In the genomic region with DNA sequence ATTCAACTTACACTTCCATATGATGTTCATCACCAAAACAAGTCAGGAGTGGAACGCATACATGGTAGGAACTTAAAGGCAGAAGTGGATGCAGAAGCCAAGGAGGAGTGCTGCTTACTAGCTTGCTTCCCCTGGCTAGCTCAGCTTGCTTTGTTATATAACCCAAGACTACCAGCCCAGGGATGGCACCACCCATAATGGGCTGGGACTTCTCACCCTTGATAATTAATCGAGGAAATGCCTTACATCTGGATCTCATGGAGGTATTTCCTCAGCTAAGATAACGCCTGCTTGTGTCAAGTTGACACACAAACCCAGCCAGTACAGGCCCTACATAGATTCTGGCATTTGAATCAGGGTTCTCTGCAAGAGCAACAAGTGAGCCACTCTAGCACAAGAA, we compare ENCODE assay signal across 29 mouse cellular contexts. TPM values are rescaled to one million over a fixed set of nuclear protein-coding genes. Genes with fewer than 3 reads are reported as not detected.
A peak's percentile ranks its signal among the peaks of the same experiment; 100 is the strongest.
DNase-seq lines count a peak whose midpoint lies in the region; ATAC-seq and TF ChIP-seq lines count a peak whose summit lies in the region.
"Had no signal": no experiment of that assay in that cellular context is flagged by ENCODE, and none has a peak within 500 bp of the region (broad histone marks: within the 10 kb centered on the region; RNA-seq: fewer than 3 reads in every experiment).

No protein-coding gene starts in this region.

- DNase-seq in heart, adult 11 months: peak; percentile 95
- no peak for DNase-seq in heart, adult 9 months (ENCODE audit: low spot score in 2 of 2)
- DNase-seq in kidney, adult 2 months: peak; percentile 29
- DNase-seq in lung, postnatal 25 days (ENCODE audit: low spot score): peak; percentile 15
- DNase-seq in lung, adult 18-20 months: no peak
- peak; percentile 23 for DNase-seq in limb, embryonic 10.5 days (ENCODE audit: low spot score)
- DNase-seq: adrenal gland, adult 8-10 months; adrenal gland, postnatal 14 days; adrenal gland, postnatal 36 days; B cell, adult 2 months; cerebellum, adult 11-12 months; cerebellum, adult 2 months; cerebellum, adult 9-10 months; cerebellum, postnatal 10 days; cerebellum, postnatal 25 days; embryo, embryonic 11 days had no signal

- 84% methylated on average over 3 of the region's 3 CpGs for WGBS in kidney, adult 2 months
- WGBS in kidney, embryonic 14.5 days: 89% methylated on average over 3 of the region's 3 CpGs
- WGBS in limb, embryonic 10.5 days: 82% methylated on average over 3 of the region's 3 CpGs

- H3K9me3 ChIP-seq in kidney, embryonic 14.5 days (ENCODE audit: control insufficient read depth, low read length): no peaks in the 10 kb centered on the region
- H3K9me3 ChIP-seq in limb, embryonic 10.5 days (replicated peaks): peaks cover 2% of the 10 kb centered on the region; the same call in 1 of the 2 replicates
- H3K9me3 ChIP-seq: embryonic facial prominence, embryonic 15.5 days had no signal

- no peak for TF ChIP-seq CTCF in kidney, adult 2 months (conservative IDR thresholded peaks at IDR 0.05; ENCODE audit: insufficient read depth, insufficient read length, low read depth, low read length)

- no peak overlapping the region for H3K4me2 ChIP-seq in kidney, embryonic 14.5 days (replicated peaks; ENCODE audit: low read depth, low read length)
- H3K4me2 ChIP-seq: embryonic facial prominence, embryonic 13.5 days; embryonic facial prominence, embryonic 15.5 days; forebrain, embryonic 12.5 days had no signal

- H3K4me1 ChIP-seq in kidney, adult 2 months (ENCODE audit: control insufficient read depth, insufficient read depth, low read length): no peaks in the 10 kb centered on the region
- H3K4me1 ChIP-seq in kidney, embryonic 14.5 days (ENCODE audit: control insufficient read depth, insufficient read depth, low read length): no peaks in the 10 kb centered on the region
- H3K4me1 ChIP-seq in limb, embryonic 10.5 days: no peaks in the 10 kb centered on the region
- H3K4me1 ChIP-seq: embryonic facial prominence, embryonic 13.5 days; embryonic facial prominence, embryonic 15.5 days; forebrain, embryonic 10.5 days; forebrain, embryonic 12.5 days had no signal

- TF ChIP-seq POLR2A in kidney, adult 2 months (IDR thresholded peaks at IDR 0.05; ENCODE audit: low read depth, low read length): no peak

- no peaks in the 10 kb centered on the region for H3K27me3 ChIP-seq in kidney, adult 2 months (replicated peaks; ENCODE audit: control insufficient read depth, insufficient read depth, low read length)
- no peaks in the 10 kb centered on the region for H3K27me3 ChIP-seq in kidney, embryonic 14.5 days (ENCODE audit: control insufficient read depth, insufficient read depth, low read length)
- H3K27me3 ChIP-seq in limb, embryonic 10.5 days (ENCODE audit: low read depth, poor library complexity, severe bottlenecking): no peaks in the 10 kb centered on the region
- H3K27me3 ChIP-seq: embryonic facial prominence, embryonic 13.5 days; embryonic facial prominence, embryonic 15.5 days; forebrain, embryonic 12.5 days had no signal

- no peak for ATAC-seq in kidney, embryonic 14.5 days (ENCODE audit: low FRiP score, low TSS enrichment)
- ATAC-seq: activated CD4-positive, CD25-positive, alpha-beta regulatory T cell, adult 4 months; CD4-positive, CD25-positive, alpha-beta regulatory T cell, adult 4 months; forebrain, embryonic 14.5 days; Patski had no signal

- no peak overlapping the region for H3K27ac ChIP-seq in kidney, adult 2 months (ENCODE audit: insufficient read depth, low read depth, low read length)
- H3K27ac ChIP-seq in kidney, embryonic 14.5 days (ENCODE audit: low read depth, low read length): no peak overlapping the region
- H3K27ac ChIP-seq in limb, embryonic 10.5 days: no peak overlapping the region
- H3K27ac ChIP-seq: embryonic facial prominence, embryonic 13.5 days; embryonic facial prominence, embryonic 15.5 days; forebrain, embryonic 10.5 days; forebrain, embryonic 12.5 days had no signal

- H3K4me3 ChIP-seq in kidney, adult 2 months (ENCODE audit: insufficient read depth, low read depth, low read length): no peak overlapping the region
- H3K4me3 ChIP-seq in kidney, embryonic 14.5 days (ENCODE audit: low read length): no peak overlapping the region
- no peak overlapping the region for H3K4me3 ChIP-seq in limb, embryonic 10.5 days
- H3K4me3 ChIP-seq: embryonic facial prominence, embryonic 13.5 days; embryonic facial prominence, embryonic 15.5 days; erythroblast, embryonic 14.5 days; forebrain, embryonic 10.5 days; forebrain, embryonic 12.5 days had no signal

- H3K9ac ChIP-seq in kidney, embryonic 14.5 days (ENCODE audit: low read depth, low read length): no peak overlapping the region
- H3K9ac ChIP-seq: embryonic facial prominence, embryonic 13.5 days; embryonic facial prominence, embryonic 15.5 days; forebrain, embryonic 12.5 days had no signal

- H3K36me3 ChIP-seq in kidney, adult 2 months (ENCODE audit: control insufficient read depth, insufficient read depth, low read length): no peaks in the 10 kb centered on the region
- H3K36me3 ChIP-seq in kidney, embryonic 14.5 days (ENCODE audit: control insufficient read depth, insufficient read depth, low read length): no peaks in the 10 kb centered on the region
- no peaks in the 10 kb centered on the region for H3K36me3 ChIP-seq in limb, embryonic 10.5 days
- H3K36me3 ChIP-seq: embryonic facial prominence, embryonic 13.5 days; embryonic facial prominence, embryonic 15.5 days; forebrain, embryonic 10.5 days; forebrain, embryonic 12.5 days; G1E had no signal

RNA-seq across cellular contexts. Expression of a gene that starts 7.4 kb away (rescaled TPM):
- polyA plus RNA-seq in kidney, adult 2 months (2012; rRNA removed): not detected in 2 replicates
- not detected in 2 replicates for polyA plus RNA-seq in kidney, embryonic 14.5 days (2014; fragmentation: Nextera tagmentation; extraction: Ambion mirVana)
- polyA plus RNA-seq in limb, embryonic 10.5 days (2016; fragmentation: Nextera tagmentation; extraction: Ambion mirVana): not detected in 2 replicates
- polyA plus RNA-seq: activated CD4-positive, CD25-positive, alpha-beta regulatory T cell, adult 4 months; CD4-positive, CD25-positive, alpha-beta regulatory T cell, adult 4 months; cerebellum, adult 2 months; cortical plate, adult 2 months; embryonic facial prominence, embryonic 11.5 days; embryonic facial prominence, embryonic 13.5 days; embryonic facial prominence, embryonic 15.5 days; erythroblast, embryonic 14.5 days; forebrain, embryonic 10.5 days; forebrain, embryonic 12.5 days; forebrain, embryonic 14.5 days; G1E; Patski had no signal

RNA-seq across cellular contexts. Expression of a gene that starts 15.1 kb away (rescaled TPM):
- not detected in 2 replicates for polyA plus RNA-seq in kidney, adult 2 months (2012; rRNA removed)
- not detected in 2 replicates for polyA plus RNA-seq in kidney, embryonic 14.5 days (2014; fragmentation: Nextera tagmentation; extraction: Ambion mirVana)
- not detected in 2 replicates for polyA plus RNA-seq in limb, embryonic 10.5 days (2016; fragmentation: Nextera tagmentation; extraction: Ambion mirVana)
- polyA plus RNA-seq: cerebellum, adult 2 months; embryonic facial prominence, embryonic 11.5 days; embryonic facial prominence, embryonic 13.5 days; embryonic facial prominence, embryonic 15.5 days; erythroblast, embryonic 14.5 days; forebrain, embryonic 10.5 days; forebrain, embryonic 12.5 days; forebrain, embryonic 14.5 days; G1E; Patski had no signal

RNA-seq across cellular contexts. Expression of a gene that starts 19.1 kb away (rescaled TPM):
- not detected in 2 replicates for polyA plus RNA-seq in kidney, adult 2 months (2012; rRNA removed)
- not detected in 2 replicates for polyA plus RNA-seq in kidney, embryonic 14.5 days (2014; fragmentation: Nextera tagmentation; extraction: Ambion mirVana)
- polyA plus RNA-seq in limb, embryonic 10.5 days (2016; fragmentation: Nextera tagmentation; extraction: Ambion mirVana): not detected in 2 replicates
- polyA plus RNA-seq: activated CD4-positive, CD25-positive, alpha-beta regulatory T cell, adult 4 months; CD4-positive, CD25-positive, alpha-beta regulatory T cell, adult 4 months; cerebellum, adult 2 months; embryonic facial prominence, embryonic 11.5 days; embryonic facial prominence, embryonic 13.5 days; embryonic facial prominence, embryonic 15.5 days; erythroblast, embryonic 14.5 days; forebrain, embryonic 10.5 days; forebrain, embryonic 12.5 days; forebrain, embryonic 14.5 days; G1E; Patski had no signal

RNA-seq across cellular contexts. Expression of a gene that starts 37.9 kb away (rescaled TPM):
- polyA plus RNA-seq in kidney, adult 2 months (2012; rRNA removed): 11.3 and 13.0 TPM in 2 replicates
- 52.2 and 62.0 TPM in 2 replicates for polyA plus RNA-seq in kidney, embryonic 14.5 days (2014; fragmentation: Nextera tagmentation; extraction: Ambion mirVana)
- polyA plus RNA-seq in limb, embryonic 10.5 days (2016; fragmentation: Nextera tagmentation; extraction: Ambion mirVana): 45.4 and 61.4 TPM in 2 replicates

Comparison
In these comparisons a context has a peak if more than half of its experiments do, and no peak if none do; other contexts are left out.
1. DNase-seq: peak in heart, adult 11 months (single experiment), kidney, adult 2 months (single experiment), lung, postnatal 25 days (single experiment) and limb, embryonic 10.5 days (single experiment); none in heart, adult 9 months (0 of 2) and lung, adult 18-20 months (0 of 2).